Mouse (Mus musculus): Measurements from ENCODE around the gene Map3k5. TPM values are rescaled to one million over a fixed set of nuclear protein-coding genes. Genes with fewer than 3 reads are reported as not detected.

The Map3k5 gene
- polyA plus RNA-seq, 1 experiment from 2014 or later: 0.65 TPM

GRCm38 (mm10) chr10:20148130-20148772, 214.0 kb downstream of the Map3k5 start, which contains the start of gene Map7:
Map7 (plus strand) TSS chr10:20148471.
- peak within 1 kb of the TSS; percentile 18; the same call in 1 of the 2 replicates for H3K27ac ChIP-seq
- peak within 1 kb of the TSS; percentile 93 for H3K4me2 ChIP-seq
- peaks cover 59% of the 10 kb centered on the region for H3K27me3 ChIP-seq
- peak within 1 kb of the TSS; percentile 71 for H3K4me3 ChIP-seq
- no peaks in the 10 kb centered on the region for H3K9me3 ChIP-seq
- WGBS: 3% methylated on average over 51 of the region's 51 CpGs
- peak within 1 kb of the TSS; percentile 71 for H3K9ac ChIP-seq
- ATAC-seq (ENCODE audit: low FRiP score): peak; percentile 29
- H3K36me3 ChIP-seq: no peaks in the 10 kb centered on the region
- peaks cover 23% of the 10 kb centered on the region for H3K4me1 ChIP-seq (replicated peaks)

GRCm38 (mm10) chr10:20148773-20149120, 214.5 kb downstream of the Map3k5 start:
- no peak overlapping the region for H3K27ac ChIP-seq
- peaks cover 23% of the 10 kb centered on the region for H3K4me1 ChIP-seq (replicated peaks)
- ATAC-seq (ENCODE audit: low FRiP score): peak; percentile 74
- peaks cover 59% of the 10 kb centered on the region for H3K27me3 ChIP-seq
- under 1% methylated on average over 49 of the region's 58 CpGs for WGBS
- H3K4me3 ChIP-seq: peak overlapping the region; percentile 71
- H3K4me2 ChIP-seq: peak overlapping the region; percentile 93
- peak overlapping the region; percentile 71 for H3K9ac ChIP-seq
- no peaks in the 10 kb centered on the region for H3K36me3 ChIP-seq
- no peaks in the 10 kb centered on the region for H3K9me3 ChIP-seq

- H3K9me3 ChIP-seq: no peaks in the 10 kb centered on the region
- peak overlapping the region; percentile 93 for H3K4me2 ChIP-seq
- H3K27ac ChIP-seq: peak overlapping the region; percentile 18; the same call in 1 of the 2 replicates
- H3K27me3 ChIP-seq: peaks cover 59% of the 10 kb centered on the region
- peaks cover 23% of the 10 kb centered on the region for H3K4me1 ChIP-seq (replicated peaks)
- peak; percentile 81 for ATAC-seq (ENCODE audit: low FRiP score)
- H3K4me3 ChIP-seq: peak overlapping the region; percentile 71
- peak overlapping the region; percentile 71 for H3K9ac ChIP-seq
- WGBS: 1% methylated on average over 46 of the region's 74 CpGs
- H3K36me3 ChIP-seq: no peaks in the 10 kb centered on the region
These were observed 215.0 kb downstream of the Map3k5 start for GRCm38 (mm10) chr10:20149121-20149834.

GRCm38 (mm10) chr10:20149835-20150355, 215.6 kb downstream of the Map3k5 start:
- WGBS: 3% methylated on average over 13 of the region's 13 CpGs
- peak overlapping the region; percentile 93 for H3K4me2 ChIP-seq
- H3K4me1 ChIP-seq (replicated peaks): peaks cover 23% of the 10 kb centered on the region
- no peak for ATAC-seq (ENCODE audit: low FRiP score)
- peaks cover 53% of the 10 kb centered on the region for H3K27me3 ChIP-seq
- no peak overlapping the region for H3K27ac ChIP-seq
- H3K9ac ChIP-seq: peak overlapping the region; percentile 71
- no peaks in the 10 kb centered on the region for H3K36me3 ChIP-seq
- H3K9me3 ChIP-seq: no peaks in the 10 kb centered on the region
- H3K4me3 ChIP-seq: peak overlapping the region; percentile 71

GRCm38 (mm10) chr10:20152131-20152530, 217.9 kb downstream of the Map3k5 start:
- Histone ChIP-seq H3K4me1 (replicated peaks) (peaks cover 23% of the 10 kb centered on the region), H3K36me3 (no peaks in the 10 kb centered on the region), H3K4me3 (no peak overlapping the region), H3K27ac (no peak overlapping the region), H3K9me3 (no peaks in the 10 kb centered on the region), H3K27me3 (peaks cover 39% of the 10 kb centered on the region), H3K4me2 (no peak overlapping the region), H3K9ac (no peak overlapping the region)
- ATAC-seq (ENCODE audit: low FRiP score): no peak
- WGBS: 96% methylated on average over 1 of the region's 1 CpGs

GRCm38 (mm10) chr10:20153507-20153906, 219.2 kb downstream of the Map3k5 start:
- H3K9me3 ChIP-seq: no peaks in the 10 kb centered on the region
- H3K27ac ChIP-seq: no peak overlapping the region
- H3K4me3 ChIP-seq: no peak overlapping the region
- H3K36me3 ChIP-seq: no peaks in the 10 kb centered on the region
- 22% methylated on average over 2 of the region's 2 CpGs for WGBS
- no peak overlapping the region for H3K9ac ChIP-seq
- H3K4me1 ChIP-seq (replicated peaks): peaks cover 17% of the 10 kb centered on the region
- peaks cover 25% of the 10 kb centered on the region for H3K27me3 ChIP-seq
- ATAC-seq (ENCODE audit: low FRiP score): no peak
- no peak overlapping the region for H3K4me2 ChIP-seq

GRCm38 (mm10) chr10:20155401-20155800, 221.1 kb downstream of the Map3k5 start:
- Histone ChIP-seq H3K4me3 (no peak overlapping the region), H3K27ac (no peak overlapping the region), H3K27me3 (peaks cover 6% of the 10 kb centered on the region), H3K36me3 (no peaks in the 10 kb centered on the region), H3K9ac (no peak overlapping the region), H3K9me3 (no peaks in the 10 kb centered on the region), H3K4me2 (no peak overlapping the region), H3K4me1 (replicated peaks) (no peaks in the 10 kb centered on the region)
- no peak for ATAC-seq (ENCODE audit: low FRiP score)
- WGBS: 74% methylated on average over 7 of the region's 7 CpGs

- Histone ChIP-seq H3K9ac (no peak overlapping the region), H3K9me3 (no peaks in the 10 kb centered on the region), H3K4me1 (replicated peaks) (no peaks in the 10 kb centered on the region), H3K27ac (no peak overlapping the region), H3K36me3 (no peaks in the 10 kb centered on the region), H3K4me3 (no peak overlapping the region), H3K27me3 (no peaks in the 10 kb centered on the region), H3K4me2 (no peak overlapping the region)
- ATAC-seq (ENCODE audit: low FRiP score): no peak
- 80% methylated on average over 8 of the region's 8 CpGs for WGBS
These were observed 222.9 kb downstream of the Map3k5 start for GRCm38 (mm10) chr10:20157021-20157726.

- no peaks in the 10 kb centered on the region for H3K9me3 ChIP-seq
- H3K4me3 ChIP-seq: no peak overlapping the region
- H3K4me1 ChIP-seq (replicated peaks): no peaks in the 10 kb centered on the region
- no peaks in the 10 kb centered on the region for H3K27me3 ChIP-seq
- no peak for ATAC-seq (ENCODE audit: low FRiP score)
- H3K27ac ChIP-seq: no peak overlapping the region
- no peaks in the 10 kb centered on the region for H3K36me3 ChIP-seq
- H3K4me2 ChIP-seq: no peak overlapping the region
- no peak overlapping the region for H3K9ac ChIP-seq
- WGBS: 67% methylated on average over 4 of the region's 4 CpGs
These were observed 224.5 kb downstream of the Map3k5 start for GRCm38 (mm10) chr10:20158756-20159155.

- H3K4me1 ChIP-seq (replicated peaks): no peaks in the 10 kb centered on the region
- no peaks in the 10 kb centered on the region for H3K36me3 ChIP-seq
- 91% methylated on average over 5 of the region's 5 CpGs for whole genome bisulfite sequencing
- H3K27ac ChIP-seq: no peak overlapping the region
- H3K4me2 ChIP-seq: no peak overlapping the region
- ATAC-seq (ENCODE audit: low FRiP score): no peak
- H3K9ac ChIP-seq: no peak overlapping the region
- no peaks in the 10 kb centered on the region for H3K9me3 ChIP-seq
- no peaks in the 10 kb centered on the region for H3K27me3 ChIP-seq
- no peak overlapping the region for H3K4me3 ChIP-seq
These were observed 225.0 kb downstream of the Map3k5 start for GRCm38 (mm10) chr10:20159308-20159707.

- Histone ChIP-seq H3K4me2 (no peak overlapping the region), H3K36me3 (no peaks in the 10 kb centered on the region), H3K9me3 (no peaks in the 10 kb centered on the region), H3K4me1 (replicated peaks) (no peaks in the 10 kb centered on the region), H3K9ac (no peak overlapping the region), H3K27me3 (no peaks in the 10 kb centered on the region), H3K4me3 (no peak overlapping the region), H3K27ac (no peak overlapping the region)
- 70% methylated on average over 8 of the region's 8 CpGs for WGBS
- no peak for ATAC-seq (ENCODE audit: low FRiP score)
These were observed 226.6 kb downstream of the Map3k5 start for GRCm38 (mm10) chr10:20160914-20161313.

- no peaks in the 10 kb centered on the region for H3K9me3 ChIP-seq
- WGBS: 90% methylated on average over 5 of the region's 5 CpGs
These were observed 230.5 kb downstream of the Map3k5 start for GRCm38 (mm10) chr10:20164810-20165209.

More at GRCm38 (mm10) chr10:20164810-20165209, 230.5 kb downstream of the Map3k5 start:
- Histone ChIP-seq H3K4me3 (no peak overlapping the region), H3K36me3 (no peaks in the 10 kb centered on the region), H3K4me1 (replicated peaks) (peaks cover 4% of the 10 kb centered on the region), H3K9ac (no peak overlapping the region), H3K27ac (no peak overlapping the region), H3K27me3 (peaks cover 22% of the 10 kb centered on the region; the same call in 1 of the 2 replicates), H3K4me2 (no peak overlapping the region)
- no peak for ATAC-seq (ENCODE audit: low FRiP score)

All from hindbrain, embryonic 13.5 days (tissue).